Mouse (Mus musculus) liver, embryonic 11.5 days (tissue): ENCODE measurements around the gene Nudt14. TPM values are rescaled to one million over a fixed set of nuclear protein-coding genes. Genes with fewer than 3 reads are reported as not detected.

ENCODE experiments used
- ATAC-seq: fragments of 200-750 bp; cut with Nextera tagmentation; replicated peaks from 2 replicates; pipeline ENCODE4 v1.8.0; 2017; ENCODE audit warnings: moderate number of reproducible peaks, mild to moderate bottlenecking, moderate TSS enrichment, moderate library complexity; ENCODE audit not compliant: low FRiP score
- DNase-seq: peaks from one replicate; pipeline ENCODE4 v3.0.0-alpha.2; 2017; ENCODE audit warnings: low spot score
- H3K27ac ChIP-seq: fragments of 300-500 bp; sonication (generic); 2 replicates; pipeline ENCODE4 v1.5.1; 2014; ENCODE audit warnings: mild to moderate bottlenecking, low read depth, low read length, control low read depth
- H3K27me3 ChIP-seq: fragments of 300-500 bp; sonication (generic); replicated peaks from 2 replicates; pipeline ENCODE4 v1.6.1; 2014; ENCODE audit warnings: low read length, mixed read lengths; ENCODE audit not compliant: control insufficient read depth, insufficient read depth
- H3K36me3 ChIP-seq: fragments of 300-500 bp; sonication (generic); 2 replicates; pipeline ENCODE4 v1.6.1; 2014; ENCODE audit warnings: mild to moderate bottlenecking, low read length, moderate library complexity, mixed read lengths; ENCODE audit not compliant: control insufficient read depth, insufficient read depth
- H3K4me1 ChIP-seq: fragments of 300-500 bp; sonication (generic); replicated peaks from 2 replicates; pipeline ENCODE4 v1.6.1; 2014; ENCODE audit warnings: low read length, mixed read lengths; ENCODE audit not compliant: control insufficient read depth, insufficient read depth
- H3K4me2 ChIP-seq: fragments of 300-500 bp; sonication (generic); 2 replicates; pipeline ENCODE4 v1.6.1; 2014; ENCODE audit warnings: mild to moderate bottlenecking, control low read depth, moderate library complexity
- H3K4me3 ChIP-seq: fragments of 300-500 bp; sonication (generic); 2 replicates; pipeline ENCODE4 v1.5.1; 2014; ENCODE audit warnings: low read depth, low read length, control low read depth
- H3K9ac ChIP-seq: fragments of 300-500 bp; sonication (generic); 2 replicates; pipeline ENCODE4 v1.6.1; 2014; ENCODE audit warnings: low read depth, low read length, control low read depth
- H3K9me3 ChIP-seq: fragments of 300-500 bp; sonication (generic); 2 replicates; pipeline ENCODE4 v1.6.1; 2016; ENCODE audit warnings: low read length, inconsistent platforms, mixed read lengths; ENCODE audit not compliant: control insufficient read depth
- WGBS: fragments of 180-500 bp; shearing (Covaris S2); extraction: QIAGEN DNeasy Blood & Tissue Kit; methylation state at CpG from one replicate; pipeline ENCODE4 v1.1.7; 2014; 5-methylcytosine and 5-hydroxymethylcytosine counted together
- polyA plus RNA-seq: library from polyadenylated mRNA; unstranded; fragments of >200 nt; fragmentation: Nextera tagmentation; extraction: Ambion mirVana; gene quantifications from 2 replicates; pipeline ENCODE4 v1.2.1, GENCODE M21; 2014

Gene Nudt14
- polyA plus RNA-seq, 1 experiment from 2014 or later = 43.2 TPM

GRCm38 (mm10) chr12:112927265-112927664 lies 14.7 kb downstream of the Nudt14 start:
- Histone ChIP-seq H3K9ac (no peak overlapping the region), H3K4me2 (no peak overlapping the region)

GRCm38 (mm10) chr12:112925950-112926349 lies 16.0 kb downstream of the Nudt14 start:
- H3K27me3 ChIP-seq = peaks cover 54% of the 10 kb centered on the region
- 81% methylated on average over 6 of the region's 6 CpGs for WGBS
- no peak for ATAC-seq

More at GRCm38 (mm10) chr12:112927265-112927664, 14.7 kb downstream of the Nudt14 start:
- no peaks in the 10 kb centered on the region for H3K9me3 ChIP-seq
- no peak overlapping the region for H3K4me3 ChIP-seq
- no peaks in the 10 kb centered on the region for H3K36me3 ChIP-seq
- H3K27ac ChIP-seq = no peak overlapping the region
- WGBS = 68% methylated on average over 14 of the region's 14 CpGs
- DNase-seq = no peak
- ATAC-seq = no peak
- H3K4me1 ChIP-seq = peaks cover 9% of the 10 kb centered on the region
- peaks cover 66% of the 10 kb centered on the region for H3K27me3 ChIP-seq

GRCm38 (mm10) chr12:112922541-112922940 lies 19.4 kb downstream of the Nudt14 start:
- Histone ChIP-seq H3K36me3 (no peaks in the 10 kb centered on the region), H3K27ac (no peak overlapping the region), H3K9ac (no peak overlapping the region), H3K4me1 (no peaks in the 10 kb centered on the region), H3K9me3 (no peaks in the 10 kb centered on the region), H3K4me3 (no peak overlapping the region), H3K4me2 (no peak overlapping the region), H3K27me3 (peaks cover 27% of the 10 kb centered on the region)
- DNase-seq (no peak), ATAC-seq (no peak)
- 46% methylated on average over 3 of the region's 3 CpGs for WGBS

More at GRCm38 (mm10) chr12:112925950-112926349, 16.0 kb downstream of the Nudt14 start:
- Histone ChIP-seq H3K27ac (no peak overlapping the region), H3K9me3 (no peaks in the 10 kb centered on the region), H3K36me3 (no peaks in the 10 kb centered on the region), H3K4me2 (no peak overlapping the region), H3K4me1 (peaks cover 8% of the 10 kb centered on the region), H3K9ac (no peak overlapping the region), H3K4me3 (no peak overlapping the region)
- no peak for DNase-seq

GRCm38 (mm10) chr12:112921518-112921917 lies 20.4 kb downstream of the Nudt14 start:
- 82% methylated on average over 12 of the region's 12 CpGs for WGBS
- Histone ChIP-seq H3K4me1 (no peaks in the 10 kb centered on the region), H3K27me3 (peaks cover 17% of the 10 kb centered on the region), H3K9me3 (no peaks in the 10 kb centered on the region), H3K4me3 (no peak overlapping the region), H3K9ac (no peak overlapping the region), H3K4me2 (no peak overlapping the region), H3K36me3 (no peaks in the 10 kb centered on the region), H3K27ac (no peak overlapping the region)
- no peak for ATAC-seq
- DNase-seq = no peak

GRCm38 (mm10) chr12:112917906-112918305 lies 24.0 kb downstream of the Nudt14 start:
- DNase-seq (no peak), ATAC-seq (no peak)
- H3K4me3 ChIP-seq = no peak overlapping the region
- no peak overlapping the region for H3K9ac ChIP-seq
- no peaks in the 10 kb centered on the region for H3K36me3 ChIP-seq
- H3K9me3 ChIP-seq = no peaks in the 10 kb centered on the region
- 35% methylated on average over 8 of the region's 8 CpGs for WGBS
- no peak overlapping the region for H3K4me2 ChIP-seq
- no peaks in the 10 kb centered on the region for H3K4me1 ChIP-seq
- H3K27me3 ChIP-seq = peaks cover 7% of the 10 kb centered on the region
- H3K27ac ChIP-seq = no peak overlapping the region

- Histone ChIP-seq H3K4me3 (no peak overlapping the region), H3K9ac (no peak overlapping the region), H3K36me3 (no peaks in the 10 kb centered on the region), H3K27ac (no peak overlapping the region), H3K4me2 (no peak overlapping the region; the same call in 1 of the 2 replicates), H3K9me3 (no peaks in the 10 kb centered on the region), H3K4me1 (no peaks in the 10 kb centered on the region), H3K27me3 (peaks cover 7% of the 10 kb centered on the region)
- no peak for DNase-seq
- ATAC-seq = no peak
- WGBS = 38% methylated on average over 11 of the region's 11 CpGs
These were observed 24.4 kb downstream of the Nudt14 start for GRCm38 (mm10) chr12:112917486-112917885.

GRCm38 (mm10) chr12:112916698-112917400 lies 25.1 kb downstream of the Nudt14 start:
- Histone ChIP-seq H3K9ac (no peak overlapping the region), H3K27ac (no peak overlapping the region), H3K9me3 (no peaks in the 10 kb centered on the region), H3K36me3 (no peaks in the 10 kb centered on the region), H3K4me2 (no peak overlapping the region), H3K27me3 (peaks cover 7% of the 10 kb centered on the region), H3K4me3 (no peak overlapping the region), H3K4me1 (no peaks in the 10 kb centered on the region)
- WGBS = 86% methylated on average over 16 of the region's 16 CpGs
- no peak for ATAC-seq
- no peak for DNase-seq

GRCm38 (mm10) chr12:112915587-112915986 lies 26.3 kb downstream of the Nudt14 start:
- Histone ChIP-seq H3K4me2 (no peak overlapping the region), H3K4me3 (no peak overlapping the region), H3K9me3 (no peaks in the 10 kb centered on the region), H3K36me3 (no peaks in the 10 kb centered on the region), H3K9ac (no peak overlapping the region), H3K27ac (no peak overlapping the region), H3K4me1 (no peaks in the 10 kb centered on the region), H3K27me3 (peaks cover 7% of the 10 kb centered on the region)
- ATAC-seq (no peak), DNase-seq (no peak)
- WGBS = 86% methylated on average over 13 of the region's 13 CpGs

GRCm38 (mm10) chr12:112914527-112914926 lies 27.4 kb downstream of the Nudt14 start:
- Histone ChIP-seq H3K9me3 (no peaks in the 10 kb centered on the region), H3K27me3 (peaks cover 7% of the 10 kb centered on the region), H3K27ac (no peak overlapping the region), H3K4me3 (no peak overlapping the region), H3K4me2 (no peak overlapping the region), H3K36me3 (no peaks in the 10 kb centered on the region), H3K4me1 (no peaks in the 10 kb centered on the region), H3K9ac (no peak overlapping the region)
- 63% methylated on average over 11 of the region's 11 CpGs for WGBS
- ATAC-seq (no peak), DNase-seq (no peak)
